Mouse (Mus musculus): ENCODE data around the gene Tmem135. TPM values are rescaled to one million over a fixed set of nuclear protein-coding genes. Genes with fewer than 3 reads are reported as not detected.
A peak's percentile ranks its signal among the peaks of the same experiment; 100 is the strongest.

Gene Tmem135
- total RNA-seq, 1 experiment from 2014 or later, result 106 TPM

DNA sequence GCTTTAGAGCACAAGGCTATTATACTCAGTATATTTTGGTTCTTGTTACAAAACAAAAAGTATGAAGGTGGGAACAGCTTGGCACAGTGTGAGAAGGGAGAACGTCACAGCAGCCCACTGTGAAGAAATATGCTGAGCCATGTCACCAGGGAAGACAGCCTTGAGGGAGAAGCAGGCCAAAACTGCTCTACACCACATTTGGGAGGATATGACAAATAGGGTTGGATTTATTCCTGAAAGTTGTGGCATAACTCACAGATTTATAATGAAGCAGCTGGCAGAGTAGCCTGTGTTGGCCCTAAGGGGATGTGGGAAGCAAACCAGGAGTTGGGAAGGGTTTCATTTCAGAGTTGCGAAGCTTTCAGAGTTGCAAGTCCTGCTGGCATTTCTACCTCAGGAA lies 225.4 kb downstream of the Tmem135 start:
- peak; percentile 56 for DNase-seq

DNA sequence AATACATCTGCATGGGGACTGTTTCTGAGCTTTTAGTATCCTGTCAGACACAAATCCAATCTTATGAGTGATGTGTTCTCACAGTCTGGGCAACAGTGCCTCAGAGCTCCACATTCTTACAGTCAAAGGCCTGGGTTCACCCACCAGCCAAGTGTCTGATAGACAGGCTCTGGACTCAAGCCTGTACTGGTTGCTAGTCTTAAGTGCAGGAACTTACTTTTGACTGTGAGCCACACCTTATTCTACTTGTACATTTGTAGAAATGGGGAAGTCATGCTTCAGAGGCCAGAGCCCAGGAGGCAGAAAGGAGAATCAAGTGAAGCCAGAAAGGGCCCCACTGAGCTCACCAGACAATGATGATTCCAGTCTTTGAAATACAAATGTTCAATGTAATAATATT lies 226.1 kb downstream of the Tmem135 start:
- DNase-seq, result peak; percentile 20

DNA sequence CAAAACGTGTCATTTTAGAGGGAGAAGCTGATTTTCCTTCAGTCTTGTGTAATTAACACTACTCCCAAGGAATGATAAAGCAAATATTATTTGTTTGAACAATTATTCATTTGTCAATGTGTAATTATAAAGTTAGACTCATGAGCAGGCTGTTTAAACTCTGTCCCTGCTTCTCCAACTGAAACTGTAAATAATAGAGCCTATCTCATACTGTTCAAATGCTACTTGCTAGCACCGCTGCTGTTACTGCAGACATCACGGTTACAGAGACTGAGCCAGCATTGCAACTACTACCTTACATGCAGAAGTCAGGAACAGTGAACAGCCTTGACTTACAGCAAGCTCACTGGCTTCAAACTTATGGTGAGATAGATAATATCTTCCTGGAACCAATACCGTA lies 229.6 kb downstream of the Tmem135 start:
- DNase-seq, result no peak

DNA sequence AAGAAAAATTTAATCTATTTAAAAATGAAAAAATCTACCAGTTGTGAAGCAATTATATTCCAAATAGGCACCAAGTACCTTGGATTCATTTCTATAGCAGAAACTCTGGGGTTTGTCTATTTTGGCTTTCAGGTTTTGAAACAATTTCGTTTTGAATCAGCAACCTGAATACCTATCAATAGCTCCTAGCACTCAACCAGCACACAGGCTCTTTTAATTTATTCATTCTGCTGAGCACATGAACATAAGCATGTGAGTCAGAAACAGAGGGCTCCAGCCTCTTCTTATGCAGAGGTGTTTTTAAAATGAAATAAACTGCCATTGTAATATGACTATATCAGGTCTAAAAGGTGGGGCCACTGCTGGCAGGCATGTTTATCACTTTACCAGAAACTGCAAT lies 231.0 kb downstream of the Tmem135 start:
- no peak for DNase-seq

DNA sequence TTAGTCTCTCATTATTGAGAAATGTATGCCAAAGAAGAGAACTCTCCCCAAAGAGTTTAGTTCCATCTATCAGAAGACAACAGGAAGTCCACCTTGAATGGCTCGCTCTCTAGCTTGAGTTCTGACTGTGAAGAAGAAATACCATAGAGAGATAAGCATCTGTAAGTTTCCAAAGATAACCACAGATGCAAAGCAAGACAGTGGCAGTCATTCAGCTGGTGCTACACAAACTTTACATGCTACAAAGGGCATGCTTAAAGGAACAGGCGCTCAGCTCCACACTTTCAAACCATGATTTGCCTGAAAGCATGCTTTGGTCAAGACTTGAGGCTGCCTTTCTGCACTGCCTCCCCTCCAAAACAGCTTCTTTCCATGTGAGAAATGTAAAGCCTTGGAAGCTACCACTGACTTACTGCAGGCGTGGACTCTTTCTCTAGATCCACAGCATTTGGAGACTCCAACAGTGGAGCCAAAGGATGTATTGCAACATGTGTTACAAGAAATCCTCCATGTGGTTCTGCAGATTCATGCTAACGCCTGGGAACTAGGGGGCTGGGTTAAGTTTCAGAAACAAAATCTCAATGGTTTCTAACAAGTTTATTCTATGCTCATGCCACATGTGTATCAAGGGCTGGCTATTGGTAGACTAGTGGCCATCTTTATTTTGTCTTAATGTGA lies 232.1 kb downstream of the Tmem135 start:
- DNase-seq, result no peak

DNA sequence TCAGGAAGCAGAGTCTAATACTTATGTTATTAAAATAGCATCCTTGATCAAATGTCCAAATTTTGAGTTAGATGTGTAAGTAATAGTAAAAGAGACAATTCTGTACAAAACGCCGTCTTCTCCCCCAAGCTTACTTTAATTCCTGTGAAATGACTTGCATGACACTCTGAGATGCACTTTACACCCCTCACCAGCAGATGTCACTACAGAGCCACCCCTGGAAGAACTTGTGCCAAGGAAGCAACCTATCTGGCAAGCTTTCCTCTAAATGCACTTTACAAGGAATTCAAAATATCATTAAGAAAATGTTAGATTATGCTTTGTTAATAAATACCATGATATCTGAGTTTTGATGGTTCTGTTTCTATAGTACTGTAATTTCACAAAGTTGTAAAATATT lies 235.4 kb downstream of the Tmem135 start:
- DNase-seq, result peak; percentile 84

DNA sequence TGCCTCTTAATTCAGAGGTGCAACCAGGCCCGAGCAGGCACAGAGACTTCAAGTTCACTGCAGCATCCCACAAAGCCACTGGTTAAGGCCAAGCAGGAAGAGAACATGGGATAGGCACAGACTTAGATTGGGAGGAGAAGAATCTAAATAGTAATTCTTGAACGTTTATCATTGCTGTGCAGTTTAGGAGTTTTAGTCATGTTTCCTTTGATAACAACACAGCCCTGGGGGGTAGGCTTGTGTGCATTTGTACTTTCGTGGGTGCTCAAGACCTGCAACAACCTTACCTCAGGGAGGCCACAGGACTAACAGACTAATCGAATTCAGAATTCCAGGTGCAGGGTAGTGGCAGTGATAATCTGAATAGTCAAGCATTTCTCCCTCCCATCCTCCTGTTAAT lies 238.5 kb downstream of the Tmem135 start:
- no peak for DNase-seq

DNA sequence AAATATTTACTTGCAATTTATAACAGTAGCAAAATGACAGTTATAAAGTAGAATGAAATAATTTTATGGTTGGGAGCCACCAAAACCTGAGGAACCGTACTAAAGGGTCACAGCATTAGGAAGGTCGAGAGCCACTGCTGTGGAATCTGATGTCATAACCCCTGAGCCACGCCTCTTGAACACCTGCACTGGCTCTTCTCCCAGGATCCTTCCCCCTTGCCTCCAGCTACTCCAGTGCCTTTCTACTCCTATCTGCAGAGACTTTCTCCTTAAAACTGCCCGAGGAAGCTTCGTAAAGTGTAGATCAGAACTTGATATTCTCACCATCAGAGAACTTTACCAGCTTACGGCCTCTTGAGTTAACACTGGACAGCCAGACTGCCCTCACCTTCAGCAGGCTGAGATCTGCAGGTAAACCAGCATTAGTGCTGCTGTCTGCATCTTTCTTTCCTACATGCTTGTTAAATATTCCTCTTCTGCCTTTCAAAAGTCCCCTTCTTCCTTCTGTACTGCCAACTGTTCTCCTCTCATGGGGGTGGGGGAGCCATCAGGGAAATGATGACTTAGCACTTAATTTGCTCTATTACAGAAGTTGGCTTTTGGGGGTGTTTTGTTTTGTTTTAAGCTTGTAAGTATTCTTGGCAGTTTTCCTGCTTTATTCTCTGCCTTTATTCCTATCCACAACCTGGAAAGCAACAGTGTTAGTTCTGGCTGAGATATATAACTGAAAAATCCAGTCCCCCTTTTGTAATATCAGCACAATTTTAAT lies 242.2 kb downstream of the Tmem135 start:
- DNase-seq, result no peak

DNA sequence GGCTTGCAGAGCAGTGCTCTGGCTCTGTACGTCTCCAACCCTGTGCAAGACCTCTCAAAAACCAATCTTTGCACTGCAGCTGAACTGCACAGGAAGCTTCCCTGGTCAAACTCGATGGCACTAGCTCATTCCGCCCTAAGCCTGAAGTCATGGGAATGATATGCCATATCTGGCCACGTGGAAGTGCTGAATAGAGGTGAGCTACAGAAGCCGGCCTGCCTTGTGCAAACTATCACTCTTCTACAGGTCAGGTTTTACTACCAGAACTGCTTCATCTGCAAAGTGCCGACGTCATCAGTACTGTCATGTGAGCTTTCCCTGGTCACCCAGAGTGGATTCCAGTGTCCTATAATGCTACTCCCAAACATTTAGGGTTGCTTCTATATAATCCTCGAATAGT lies 246.7 kb downstream of the Tmem135 start:
- no peak for DNase-seq

DNA sequence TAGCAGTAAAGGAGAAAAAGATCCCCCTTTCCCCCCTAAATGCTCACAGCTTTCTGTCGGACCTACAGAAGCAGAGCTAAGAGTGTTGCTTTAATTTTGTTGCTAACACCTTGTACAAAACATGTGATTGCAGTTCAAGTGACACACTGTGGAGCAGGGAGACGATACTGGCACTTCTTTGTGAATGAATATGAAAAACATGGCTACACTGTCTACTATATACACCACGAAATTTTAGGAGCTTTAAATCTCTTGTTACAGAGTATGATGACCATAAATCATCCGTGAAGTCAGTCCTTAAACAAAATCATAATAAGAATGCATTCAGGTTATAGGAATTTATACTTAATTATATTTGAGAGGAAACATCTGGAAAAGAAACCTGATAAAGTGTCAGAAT lies 247.4 kb downstream of the Tmem135 start:
- DNase-seq, result no peak

DNA sequence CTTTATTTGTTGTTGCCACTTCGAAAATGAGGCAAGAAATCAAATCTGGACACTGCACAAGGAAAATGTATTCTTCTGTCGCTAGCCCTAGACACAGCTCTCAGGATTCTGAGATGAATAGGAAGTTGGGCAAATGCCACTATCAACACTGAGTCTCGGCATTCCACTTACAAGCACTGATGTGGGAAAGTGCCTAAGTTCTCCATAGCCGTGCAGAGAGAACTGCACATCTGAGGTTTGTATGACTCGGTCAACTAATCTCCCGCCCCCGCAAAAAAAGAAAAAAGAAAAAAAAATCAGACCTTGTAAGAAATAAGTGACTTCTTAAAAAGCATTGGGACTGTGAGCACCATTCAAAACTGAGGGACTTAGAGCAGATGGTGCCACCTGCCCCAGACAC lies 248.3 kb downstream of the Tmem135 start:
- DNase-seq, result no peak

DNA sequence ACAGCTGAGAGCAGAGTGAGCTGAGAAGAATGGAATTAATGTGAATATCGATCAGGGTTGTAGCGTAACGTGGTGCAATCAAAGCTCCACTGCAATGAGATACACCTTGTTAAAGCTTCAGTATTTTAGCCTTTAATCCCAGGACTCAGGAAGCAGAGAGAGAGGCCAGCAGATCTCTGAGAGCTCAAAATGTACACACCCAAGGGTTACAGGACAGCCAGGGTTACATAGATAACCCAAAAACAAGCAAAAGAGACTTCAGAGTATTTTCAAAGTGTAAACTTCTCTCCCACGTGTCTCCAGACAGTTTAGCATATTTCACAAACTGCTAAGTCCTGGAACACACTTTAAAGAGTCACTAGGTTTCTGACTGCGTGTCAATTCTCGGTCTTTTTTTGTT lies 248.8 kb downstream of the Tmem135 start:
- no peak for DNase-seq

DNA sequence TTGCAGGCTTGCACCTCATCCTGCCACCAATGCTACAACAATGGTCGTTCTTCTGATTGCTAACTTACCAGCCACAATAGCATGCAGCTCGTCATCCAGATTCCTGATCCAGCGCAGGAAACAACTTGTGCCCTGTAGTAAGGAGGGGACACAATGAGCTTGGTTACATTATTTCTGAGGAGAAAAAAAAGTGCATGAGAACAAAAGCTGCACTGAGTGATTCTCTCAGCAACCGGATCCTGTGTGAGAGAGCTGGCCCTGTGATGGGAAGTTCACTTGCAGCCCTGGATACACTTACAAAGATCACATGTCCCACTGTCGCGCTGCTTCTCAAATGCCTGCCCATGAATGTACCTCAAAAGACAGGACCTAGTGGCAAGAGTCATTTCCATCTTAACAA lies 252.7 kb downstream of the Tmem135 start:
- no peak for DNase-seq

DNA sequence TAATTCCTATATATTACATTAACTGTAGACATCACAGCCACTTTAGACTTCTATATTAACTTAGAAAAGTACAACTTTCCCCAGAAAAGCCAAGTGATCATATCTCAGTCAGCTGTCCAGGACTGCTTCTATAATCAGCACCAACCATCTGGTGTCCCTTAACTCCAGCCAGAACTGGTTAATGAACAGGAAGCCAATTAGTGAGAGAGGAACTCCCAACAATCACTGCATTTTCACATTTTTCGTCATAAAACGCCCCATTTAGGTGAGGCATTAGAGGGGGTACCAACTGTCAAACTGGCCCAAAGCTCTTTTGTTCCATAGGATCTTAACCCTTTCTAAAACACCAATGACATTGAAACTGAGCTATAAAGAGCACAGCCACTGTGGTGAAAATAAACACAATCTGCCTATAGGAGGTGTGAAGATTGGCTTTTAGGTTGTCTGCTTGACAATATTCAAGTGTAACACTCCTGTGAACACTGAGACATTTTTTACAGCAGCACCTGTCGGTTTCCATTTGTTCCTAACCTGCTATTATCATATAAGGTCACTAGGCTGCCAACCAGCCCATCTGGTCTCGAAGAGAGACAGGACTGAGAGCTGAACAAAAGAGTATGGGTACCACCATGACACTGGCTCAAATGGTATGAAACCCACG lies 263.3 kb downstream of the Tmem135 start:
- DNase-seq, result no peak

DNA sequence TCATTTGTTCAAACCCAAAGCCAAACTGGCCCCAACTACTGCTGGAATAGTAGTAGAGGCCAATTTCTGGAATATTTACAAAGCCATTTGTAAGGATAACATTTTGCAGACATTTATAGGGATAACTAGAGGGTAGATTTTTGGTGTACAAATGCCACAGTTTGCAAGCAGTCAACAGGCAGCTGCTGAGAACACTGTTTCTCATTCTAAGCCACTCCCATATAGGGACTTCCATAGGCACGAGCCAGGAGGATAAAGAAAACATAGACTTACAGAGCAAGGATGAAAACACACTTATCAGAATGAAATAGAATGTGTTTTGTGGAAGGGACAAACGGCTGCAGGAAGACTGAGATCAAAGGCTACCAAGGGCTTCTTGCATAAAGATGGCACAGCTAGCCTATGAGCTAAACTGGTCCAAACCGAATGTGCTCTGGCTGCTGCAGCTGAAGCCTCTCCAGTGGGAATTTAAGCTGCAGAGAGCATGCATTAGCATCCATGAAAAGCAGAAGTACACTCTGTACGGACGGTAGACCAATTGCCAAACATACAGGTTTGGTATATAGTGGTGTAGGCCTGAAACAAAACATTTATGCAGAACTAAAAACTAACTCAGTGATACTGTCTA lies 269.0 kb downstream of the Tmem135 start:
- no peak for DNase-seq

DNA sequence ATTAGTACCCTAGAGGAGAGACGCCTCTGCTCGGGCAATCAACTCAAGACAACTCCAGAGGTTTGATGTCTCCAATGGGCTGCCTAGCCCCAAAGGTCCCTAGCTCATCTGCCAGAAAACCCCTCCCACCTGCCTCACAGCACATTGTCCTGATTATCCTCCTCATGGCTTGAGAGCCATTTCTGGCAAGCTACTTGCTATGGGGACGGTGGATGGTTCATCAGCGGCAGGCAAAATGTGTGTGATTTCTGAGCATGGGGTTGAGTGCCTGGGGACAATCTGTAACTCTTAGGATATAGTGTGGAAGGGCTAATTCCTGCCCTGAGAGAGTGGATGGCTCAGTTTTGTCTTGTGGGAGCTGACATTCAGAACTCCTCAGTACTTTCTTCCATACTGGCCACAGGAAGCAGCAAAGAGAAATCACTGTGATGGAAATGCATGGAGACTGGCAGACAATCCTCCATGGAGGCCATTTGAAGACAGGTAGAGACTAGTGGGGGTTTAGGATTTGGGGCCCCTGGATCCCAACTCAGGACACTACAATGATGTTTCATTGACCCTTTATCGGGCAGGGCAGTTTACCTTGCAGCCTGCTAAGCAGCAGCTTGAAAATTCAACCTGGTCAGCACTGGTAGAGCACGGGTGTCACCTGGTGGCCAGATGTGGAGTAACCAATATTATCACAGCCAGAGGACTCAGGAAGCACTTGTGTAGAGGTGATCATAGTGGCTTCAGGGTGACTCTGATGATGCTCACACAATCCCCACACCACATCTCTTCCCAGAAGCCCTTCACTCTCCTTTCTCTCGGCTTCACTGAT lies 277.7 kb downstream of the Tmem135 start:
- peak; percentile 74 for DNase-seq

DNA sequence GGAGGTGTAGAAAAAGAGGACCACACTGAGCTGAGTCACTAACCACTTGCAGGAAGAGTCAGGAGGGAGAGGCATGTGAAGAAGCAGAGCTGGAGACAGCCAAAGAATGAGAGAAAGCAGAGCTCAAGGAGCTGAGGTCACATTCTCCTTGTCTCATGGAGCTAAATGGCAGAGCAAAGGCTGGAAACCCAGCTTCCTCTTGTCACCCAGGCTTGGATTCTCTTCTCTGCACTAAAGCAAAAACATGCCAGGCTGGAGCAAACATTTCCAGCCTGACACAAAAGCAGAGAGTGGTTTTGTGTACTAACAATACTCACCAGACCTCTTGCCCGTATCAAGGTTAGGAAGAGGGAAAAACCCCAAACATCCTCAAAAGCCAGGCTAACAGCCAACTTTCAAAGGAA lies 287.8 kb downstream of the Tmem135 start:
- DNase-seq, result no peak

DNA sequence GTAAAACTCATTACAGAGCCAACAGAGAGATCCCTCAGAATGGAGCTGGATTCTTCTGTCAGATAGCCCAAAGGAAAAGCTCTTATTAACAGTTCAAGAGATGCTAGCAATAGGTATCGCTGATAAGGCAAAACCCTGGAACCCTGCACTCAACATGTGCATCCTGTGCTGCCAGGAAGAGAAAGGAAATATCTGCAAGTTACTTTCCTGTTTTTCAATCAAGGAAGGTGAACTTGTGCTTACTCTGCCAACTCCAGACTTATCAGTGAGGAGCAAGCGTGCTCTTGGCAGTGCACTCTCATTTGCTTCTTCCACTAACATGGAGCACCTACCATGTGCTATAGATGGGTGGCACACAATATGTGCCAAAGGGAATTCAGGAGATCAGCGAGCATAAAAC lies 288.4 kb downstream of the Tmem135 start:
- peak; percentile 11 for DNase-seq

DNA sequence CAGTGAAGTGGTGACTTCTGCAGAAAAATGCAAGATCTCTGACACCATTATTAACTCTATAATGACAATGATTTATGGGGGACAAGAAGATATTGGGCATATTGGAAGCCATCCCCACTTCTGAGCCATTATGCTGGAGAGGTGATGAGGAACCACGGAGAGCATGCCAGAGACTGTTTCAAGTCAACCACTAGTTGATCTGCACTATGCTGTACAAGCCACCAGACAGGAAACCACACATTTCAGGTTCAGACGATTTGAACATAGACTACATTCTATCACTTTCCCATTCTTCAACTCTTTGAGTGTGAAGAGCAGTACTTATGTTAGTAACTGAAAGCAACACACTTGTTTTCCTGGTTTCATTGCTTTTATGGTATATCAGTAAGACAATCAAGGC lies 297.6 kb downstream of the Tmem135 start:
- no peak for DNase-seq

DNA sequence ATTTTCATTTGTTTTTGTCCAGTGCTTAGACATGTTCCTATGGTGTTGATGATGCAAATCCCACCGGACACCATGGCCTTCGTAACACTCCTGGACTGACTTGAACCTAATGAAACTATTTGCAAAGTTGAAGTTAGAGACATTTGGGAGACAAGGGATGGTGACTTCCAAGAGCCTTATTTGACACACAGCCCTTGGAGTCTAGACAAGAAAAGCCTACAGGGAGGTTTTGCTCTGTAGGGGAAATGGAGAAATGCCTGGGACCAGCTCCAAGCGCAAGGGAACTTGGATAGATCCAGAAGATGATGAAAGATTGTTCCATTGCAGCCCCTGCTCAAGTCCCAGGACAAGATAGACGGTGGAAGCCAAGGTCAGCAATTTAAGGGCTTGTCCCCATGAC lies 304.3 kb downstream of the Tmem135 start:
- DNase-seq, result peak; percentile 65
